Mouse (Mus musculus) cerebellum, postnatal 4 days (tissue): ENCODE results near the gene Gm21760.
"Not testable (repeated sequence)": the region's sequence is repeated elsewhere in the genome, so short reads cannot be mapped to it uniquely, and the experiment has no call there.

Source experiments
- DNase-seq, 2 experiments: peaks; one replicate each; pipeline ENCODE4 v3.0.0; 2022; ENCODE audit warnings: low spot score in 2 of 2, mixed read lengths in 1 of 2

Gene Gm21760

GRCm38 (mm10) chrY:80133479-80133878 lies at the start of gene Gm21760:
Gene Gm21760, plus strand, starts transcription at chrY:80133779.
- not testable (repeated sequence) for DNase-seq
